Mouse (Mus musculus): ENCODE results near the gene Usp26.

Usp26 gene

GRCm38 (mm10) chrX:51801133-51801532 lies at the start of gene Usp26:
TSS of gene Usp26 (minus strand) at chrX:51801233.
- in situ Hi-C loops (cut with MboI; ENCODE audit: low pct_unique_long_range_greater_than_20kb in 1 of 2, low sequenced_read_pairs in 2 of 2, unreplicated experiment in 1 of 2) = no loop called here

GRCm38 (mm10) chrX:51814466-51815247 lies 13.6 kb upstream of the Usp26 start:
- in situ Hi-C loops (cut with MboI; ENCODE audit: low pct_unique_long_range_greater_than_20kb in 1 of 2, low sequenced_read_pairs in 2 of 2, unreplicated experiment in 1 of 2) = no loop called here

- in situ Hi-C loops (cut with MboI; ENCODE audit: low pct_unique_long_range_greater_than_20kb in 1 of 2, low sequenced_read_pairs in 2 of 2, unreplicated experiment in 1 of 2) = no loop called here
These were observed 33.6 kb downstream of the Usp26 start for GRCm38 (mm10) chrX:51767457-51767856.

- in situ Hi-C loops (cut with MboI; ENCODE audit: low pct_unique_long_range_greater_than_20kb in 1 of 2, low sequenced_read_pairs in 2 of 2, unreplicated experiment in 1 of 2) = no loop called here
These were observed 64.6 kb downstream of the Usp26 start for GRCm38 (mm10) chrX:51736450-51736849.

- in situ Hi-C loops (cut with MboI; ENCODE audit: low pct_unique_long_range_greater_than_20kb in 1 of 2, low sequenced_read_pairs in 2 of 2, unreplicated experiment in 1 of 2) = no loop called here
These were observed 86.8 kb downstream of the Usp26 start for GRCm38 (mm10) chrX:51714086-51714745.

- in situ Hi-C loops (cut with MboI; ENCODE audit: low pct_unique_long_range_greater_than_20kb in 1 of 2, low sequenced_read_pairs in 2 of 2, unreplicated experiment in 1 of 2) = no loop called here
These were observed 88.0 kb downstream of the Usp26 start for GRCm38 (mm10) chrX:51712996-51713395.

Data from mouse embryonic stem cell (cell line).